Mouse (Mus musculus): ENCODE results near the gene Zfp708. TPM values are rescaled to one million over a fixed set of nuclear protein-coding genes. Genes with fewer than 3 reads are reported as not detected.

Gene Zfp708
- total RNA-seq, 1 experiment from 2014 or later, result 1.1 TPM

Other genes starting within 250 kb of the Zfp708 start
- gene Gm10767, start 193.1 kb downstream of the Zfp708 start, total RNA-seq (2021), result 1.4 and 1.5 TPM in 2 replicates
- 1.3 and 1.7 TPM in 2 replicates for gene Zfp712, start 36.8 kb downstream of the Zfp708 start, total RNA-seq (2021)
- 3.4 and 4.2 TPM in 2 replicates for gene Gm28557, start 10.6 kb upstream of the Zfp708 start, total RNA-seq (2021)
- 0.90 and 1.0 TPM in 2 replicates for gene Rslcan18, start 18.3 kb upstream of the Zfp708 start, total RNA-seq (2021)
- gene Zfp759, start 23.7 kb upstream of the Zfp708 start, total RNA-seq (2021), result 4.6 and 5.5 TPM in 2 replicates
- gene Rsl1, start 75.2 kb upstream of the Zfp708 start, total RNA-seq (2021), result 6.1 and 6.2 TPM in 2 replicates
- gene Zfp455, start 96.5 kb upstream of the Zfp708 start, total RNA-seq (2021), result 1.7 and 2.0 TPM in 2 replicates
- 3.7 and 3.8 TPM in 2 replicates for gene Zfp458, start 180.5 kb upstream of the Zfp708 start, total RNA-seq (2021)
- 3.7 and 3.8 TPM in 2 replicates for gene Zfp457, start 208.5 kb upstream of the Zfp708 start, total RNA-seq (2021)
- gene Zfp595, start 234.6 kb upstream of the Zfp708 start, total RNA-seq (2021), result 4.4 and 5.3 TPM in 2 replicates